Mouse (Mus musculus) hindbrain, embryonic 11.5 days (tissue): ENCODE data around the gene Slc47a1. TPM values are rescaled to one million over a fixed set of nuclear protein-coding genes. Genes with fewer than 3 reads are reported as not detected.
A peak's percentile ranks its signal among the peaks of the same experiment; 100 is the strongest.

Source experiments
- ATAC-seq: fragments of 200-750 bp; cut with Nextera tagmentation; 2 replicates; pipeline ENCODE4 v1.8.0; 2017; ENCODE audit warnings: mild to moderate bottlenecking, moderate TSS enrichment, moderate library complexity; ENCODE audit not compliant: low FRiP score
- DNase-seq: peaks from one replicate; pipeline ENCODE4 v3.0.0-alpha.2; 2015; ENCODE audit warnings: low spot score
- H3K27ac ChIP-seq: fragments of 300-500 bp; sonication (generic); 2 replicates; pipeline ENCODE4 v1.5.1; 2014; ENCODE audit warnings: mild to moderate bottlenecking, low read depth, low read length
- H3K27me3 ChIP-seq: fragments of 300-500 bp; sonication (generic); 2 replicates; pipeline ENCODE4 v1.6.1; 2014; ENCODE audit warnings: mild to moderate bottlenecking, low read length, moderate library complexity, mixed read lengths; ENCODE audit not compliant: control insufficient read depth, insufficient read depth
- H3K36me3 ChIP-seq: fragments of 300-500 bp; sonication (generic); 2 replicates; pipeline ENCODE4 v1.6.1; 2014; ENCODE audit warnings: mild to moderate bottlenecking, low read length, moderate library complexity, mixed read lengths; ENCODE audit not compliant: control insufficient read depth, insufficient read depth
- H3K4me1 ChIP-seq: fragments of 300-500 bp; sonication (generic); replicated peaks from 2 replicates; pipeline ENCODE4 v1.6.1; 2014; ENCODE audit warnings: low read length, mixed read lengths; ENCODE audit not compliant: control insufficient read depth, insufficient read depth
- H3K4me2 ChIP-seq: fragments of 300-500 bp; sonication (generic); replicated peaks from 2 replicates; pipeline ENCODE4 v1.6.1; 2014; ENCODE audit warnings: mild to moderate bottlenecking, low read depth, low read length
- H3K4me3 ChIP-seq: fragments of 300-500 bp; sonication (generic); 2 replicates; pipeline ENCODE4 v1.5.1; 2014; ENCODE audit warnings: low read depth, low read length
- H3K9ac ChIP-seq: fragments of 300-500 bp; sonication (generic); 2 replicates; pipeline ENCODE4 v1.6.1; 2014; ENCODE audit warnings: low read depth, low read length
- H3K9me3 ChIP-seq: fragments of 300-500 bp; sonication (generic); 2 replicates; pipeline ENCODE4 v1.6.1; 2016; ENCODE audit warnings: low read length; ENCODE audit not compliant: control insufficient read depth
- WGBS: fragments of 180-500 bp; shearing (Covaris S2); extraction: QIAGEN DNeasy Blood & Tissue Kit; methylation state at CpG from one replicate; pipeline ENCODE4 v1.1.7; 2014; 5-methylcytosine and 5-hydroxymethylcytosine counted together
- polyA plus RNA-seq: library from polyadenylated mRNA; unstranded; fragments of >200 nt; fragmentation: Nextera tagmentation; extraction: Ambion mirVana; gene quantifications from 2 replicates; pipeline ENCODE4 v1.2.1, GENCODE M21; 2014

The Slc47a1 gene
- polyA plus RNA-seq, 1 experiment from 2014 or later: 0.15 TPM

- Histone ChIP-seq H3K9me3 (no peaks in the 10 kb centered on the region), H3K36me3 (no peaks in the 10 kb centered on the region), H3K9ac (no peak overlapping the region), H3K4me2 (no peak overlapping the region), H3K4me1 (no peaks in the 10 kb centered on the region), H3K27me3 (no peaks in the 10 kb centered on the region), H3K27ac (no peak overlapping the region), H3K4me3 (no peak overlapping the region)
- WGBS: 82% methylated on average over 11 of the region's 11 CpGs
- no peak for ATAC-seq
- DNase-seq: no peak
These were observed 16.5 kb downstream of the Slc47a1 start for GRCm38 (mm10) chr11:61361515-61362190.

DNA sequence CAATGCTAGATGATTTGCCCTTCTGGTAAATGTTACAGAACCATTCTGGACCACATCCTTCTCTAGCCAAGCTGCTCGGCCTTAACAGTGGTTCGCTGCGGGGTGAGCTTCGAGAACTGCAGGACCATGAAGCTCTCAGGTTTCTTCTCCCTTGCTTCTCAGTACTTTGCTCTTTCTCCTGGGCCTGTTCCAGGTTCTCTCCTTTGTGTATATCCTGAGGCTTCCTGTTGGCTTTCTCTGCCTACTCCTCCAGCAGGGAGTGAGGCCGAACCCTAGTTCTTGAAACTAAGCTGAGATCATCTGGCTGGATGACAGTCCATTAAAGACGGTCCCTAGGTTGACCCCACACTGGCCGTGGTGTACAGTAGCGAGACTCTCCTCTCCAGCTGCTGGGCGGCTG lies 21.5 kb downstream of the Slc47a1 start:
- no peaks in the 10 kb centered on the region for H3K36me3 ChIP-seq
- no peak overlapping the region for H3K4me3 ChIP-seq
- DNase-seq (no peak), ATAC-seq (no peak)
- no peak overlapping the region for H3K27ac ChIP-seq
- H3K9ac ChIP-seq: no peak overlapping the region
- H3K27me3 ChIP-seq: no peaks in the 10 kb centered on the region
- no peak overlapping the region for H3K4me2 ChIP-seq
- whole genome bisulfite sequencing: 93% methylated on average over 9 of the region's 9 CpGs
- no peaks in the 10 kb centered on the region for H3K4me1 ChIP-seq
- H3K9me3 ChIP-seq: no peaks in the 10 kb centered on the region

GRCm38 (mm10) chr11:61356111-61356510 lies 22.0 kb downstream of the Slc47a1 start:
- Histone ChIP-seq H3K4me3 (no peak overlapping the region), H3K4me2 (no peak overlapping the region), H3K36me3 (no peaks in the 10 kb centered on the region), H3K9me3 (no peaks in the 10 kb centered on the region), H3K27me3 (no peaks in the 10 kb centered on the region), H3K4me1 (no peaks in the 10 kb centered on the region), H3K27ac (no peak overlapping the region), H3K9ac (no peak overlapping the region)
- DNase-seq (no peak), ATAC-seq (no peak)
- 82% methylated on average over 6 of the region's 6 CpGs for WGBS

GRCm38 (mm10) chr11:61355351-61355750 lies 22.8 kb downstream of the Slc47a1 start:
- no peak overlapping the region for H3K9ac ChIP-seq
- ATAC-seq: no peak

GRCm38 (mm10) chr11:61354346-61354745 lies 23.8 kb downstream of the Slc47a1 start:
- ATAC-seq: no peak
- WGBS: 86% methylated on average over 6 of the region's 6 CpGs
- no peaks in the 10 kb centered on the region for H3K9me3 ChIP-seq
- H3K27me3 ChIP-seq: no peaks in the 10 kb centered on the region
- H3K4me3 ChIP-seq: no peak overlapping the region
- H3K9ac ChIP-seq: no peak overlapping the region
- no peak overlapping the region for H3K27ac ChIP-seq
- DNase-seq: no peak
- H3K36me3 ChIP-seq: no peaks in the 10 kb centered on the region
- H3K4me1 ChIP-seq: no peaks in the 10 kb centered on the region
- no peak overlapping the region for H3K4me2 ChIP-seq

More at GRCm38 (mm10) chr11:61355351-61355750, 22.8 kb downstream of the Slc47a1 start:
- DNase-seq: no peak
- no peak overlapping the region for H3K27ac ChIP-seq
- no peak overlapping the region for H3K4me3 ChIP-seq
- H3K9me3 ChIP-seq: no peaks in the 10 kb centered on the region
- no peaks in the 10 kb centered on the region for H3K36me3 ChIP-seq
- 85% methylated on average over 5 of the region's 5 CpGs for WGBS
- no peaks in the 10 kb centered on the region for H3K27me3 ChIP-seq
- H3K4me1 ChIP-seq: no peaks in the 10 kb centered on the region
- no peak overlapping the region for H3K4me2 ChIP-seq

DNA sequence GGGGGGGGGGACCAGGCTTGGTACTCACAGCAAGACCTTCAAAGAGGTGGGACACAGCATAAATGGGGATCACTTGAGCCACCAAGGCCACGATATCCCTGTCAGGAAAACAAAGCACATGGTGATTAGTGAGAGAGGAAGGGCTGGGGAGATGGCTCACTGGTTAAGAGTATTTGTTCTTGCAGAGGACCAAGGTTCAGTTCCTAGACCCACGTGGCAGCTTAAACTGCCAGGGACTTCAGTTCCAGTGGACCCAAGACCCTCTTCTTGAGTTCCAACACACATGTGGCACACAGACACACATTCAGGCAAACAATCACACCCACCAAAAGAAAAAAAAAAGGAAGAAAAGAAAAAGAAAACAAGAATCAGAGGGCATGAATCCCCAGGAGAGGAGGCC lies 25.1 kb downstream of the Slc47a1 start:
- no peak overlapping the region for H3K4me2 ChIP-seq
- no peaks in the 10 kb centered on the region for H3K4me1 ChIP-seq
- 74% methylated on average over 2 of the region's 2 CpGs for WGBS
- no peak overlapping the region for H3K9ac ChIP-seq
- no peak for DNase-seq
- H3K4me3 ChIP-seq: no peak overlapping the region
- no peak for ATAC-seq
- H3K36me3 ChIP-seq: no peaks in the 10 kb centered on the region
- H3K27me3 ChIP-seq: no peaks in the 10 kb centered on the region
- no peaks in the 10 kb centered on the region for H3K9me3 ChIP-seq
- H3K27ac ChIP-seq: no peak overlapping the region

- ATAC-seq: no peak
- no peaks in the 10 kb centered on the region for H3K4me1 ChIP-seq
- no peak overlapping the region for H3K27ac ChIP-seq
- H3K4me2 ChIP-seq: no peak overlapping the region
- no peak overlapping the region for H3K4me3 ChIP-seq
- H3K36me3 ChIP-seq: no peaks in the 10 kb centered on the region
- no peak overlapping the region for H3K9ac ChIP-seq
- 70% methylated on average over 9 of the region's 9 CpGs for WGBS
- H3K27me3 ChIP-seq: no peaks in the 10 kb centered on the region
- no peaks in the 10 kb centered on the region for H3K9me3 ChIP-seq
- no peak for DNase-seq
These were observed 25.9 kb downstream of the Slc47a1 start for GRCm38 (mm10) chr11:61352138-61352651.

GRCm38 (mm10) chr11:61349337-61349736 lies 28.8 kb downstream of the Slc47a1 start:
- Histone ChIP-seq H3K4me1 (no peaks in the 10 kb centered on the region), H3K4me3 (no peak overlapping the region), H3K9me3 (no peaks in the 10 kb centered on the region), H3K27me3 (no peaks in the 10 kb centered on the region), H3K27ac (no peak overlapping the region), H3K9ac (no peak overlapping the region), H3K4me2 (no peak overlapping the region), H3K36me3 (no peaks in the 10 kb centered on the region)
- DNase-seq (peak; percentile 45), ATAC-seq (no peak)
- WGBS: 19% methylated on average over 8 of the region's 8 CpGs

DNA sequence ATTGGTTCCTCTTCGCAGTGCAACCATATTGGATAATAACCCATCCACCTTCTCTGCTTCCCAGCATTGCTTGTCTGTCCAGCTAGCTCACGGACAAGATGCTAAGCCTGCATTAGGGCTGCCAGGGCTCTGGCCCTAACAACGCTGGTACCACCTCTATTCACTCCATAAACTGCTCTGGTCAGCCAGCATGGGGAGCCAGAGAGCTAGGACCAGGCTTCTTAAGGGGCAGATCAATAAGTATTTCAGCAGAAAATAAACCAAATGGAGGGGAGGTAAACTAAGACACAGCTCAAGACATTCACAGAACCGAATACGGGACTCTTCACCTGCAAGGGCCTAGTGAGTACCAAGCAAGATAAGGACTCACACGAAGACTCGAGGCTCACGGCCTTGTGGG lies 32.0 kb downstream of the Slc47a1 start:
- ATAC-seq: no peak
- WGBS: 60% methylated on average over 8 of the region's 8 CpGs
- Histone ChIP-seq H3K9me3 (no peaks in the 10 kb centered on the region), H3K4me1 (0 out of 2 replicates have a peak, but pooled peaks cover 3% of the 10 kb centered on the region), H3K27ac (no peak overlapping the region), H3K9ac (no peak overlapping the region), H3K27me3 (peaks cover 19% of the 10 kb centered on the region), H3K4me3 (no peak overlapping the region), H3K36me3 (no peaks in the 10 kb centered on the region), H3K4me2 (no peak overlapping the region)
- peak; percentile 14 for DNase-seq
